Mouse (Mus musculus) CD4-positive naive resting alpha-beta T cell, adult 76 days (primary cell): ENCODE measurements around the gene Zfp820. TPM values are rescaled to one million over a fixed set of nuclear protein-coding genes. Genes with fewer than 3 reads are reported as not detected.

Experiments used
- total RNA-seq: library from RNA; stranded (reverse); gene quantifications from one replicate; pipeline ENCODE4 v1.2.4, GENCODE M21; 2023

Gene Zfp820
- 0.70 TPM for total RNA-seq

GRCm38 (mm10) chr17:21845545-21846321 is at the start of gene Zfp820:
TSS of gene Zfp820 (minus strand) at chr17:21845772.

Other genes starting within 250 kb of the Zfp820 start
- gene Zfp983, start 195.1 kb downstream of the Zfp820 start, total RNA-seq, result 6.9 TPM
- 6.3 TPM for gene Gm10226, start 153.9 kb downstream of the Zfp820 start, total RNA-seq
- 0.67 TPM for gene Zfp760, start 138.0 kb downstream of the Zfp820 start, total RNA-seq
- gene Zfp229, start 115.0 kb downstream of the Zfp820 start, total RNA-seq, result 0.50 TPM
- gene Zfp995, start 64.2 kb upstream of the Zfp820 start, total RNA-seq, result 11.4 TPM
- 29.7 TPM for gene Zfp942, start 116.7 kb upstream of the Zfp820 start, total RNA-seq
- 22.4 TPM for gene Zfp943, start 116.8 kb upstream of the Zfp820 start, total RNA-seq